Mouse (Mus musculus): ENCODE measurements around the gene Aspscr1.

Gene Aspscr1

DNA sequence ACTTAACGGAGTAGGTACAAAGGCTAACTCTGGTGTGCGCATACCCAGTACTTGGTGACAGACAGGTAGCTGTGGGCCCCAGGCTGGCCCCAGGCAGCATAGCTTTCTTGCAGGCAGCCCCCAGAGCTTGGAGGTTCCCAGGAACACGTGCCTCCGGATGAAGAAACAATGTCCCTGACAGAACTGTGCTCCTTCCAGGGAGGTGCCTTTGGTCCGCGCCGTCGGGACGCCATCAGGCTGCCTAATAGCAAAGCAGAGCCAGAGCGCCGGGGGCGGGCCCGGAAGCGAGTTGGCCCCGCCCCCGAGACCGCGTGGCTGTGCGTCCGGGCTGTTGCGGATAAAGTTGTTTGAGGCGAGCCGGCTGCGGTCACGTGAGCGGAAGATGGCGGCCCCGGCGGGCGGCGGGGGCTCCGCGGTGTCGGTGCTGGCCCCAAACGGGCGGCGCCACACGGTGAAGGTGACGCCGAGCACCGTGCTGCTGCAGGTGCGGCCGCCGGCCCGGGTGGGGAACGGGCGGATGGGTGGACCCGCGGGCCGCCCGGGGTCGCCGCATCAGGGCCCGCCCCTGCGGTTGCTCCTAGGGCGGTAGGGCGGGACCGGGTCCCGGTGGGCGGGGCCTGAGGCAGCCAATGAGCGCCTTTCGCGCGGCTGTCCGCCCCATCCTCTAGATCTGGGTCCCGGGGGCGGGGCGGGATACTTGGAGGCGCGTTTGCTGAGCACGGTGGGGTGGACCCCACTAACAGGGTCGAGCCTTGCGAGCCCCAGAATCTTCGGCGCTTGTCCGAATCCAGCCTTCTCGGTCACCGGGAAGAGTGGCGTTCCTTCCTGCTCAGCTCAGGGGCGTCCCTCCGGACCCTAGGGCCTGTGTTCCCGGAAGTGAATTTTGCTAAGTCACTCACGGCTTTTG lies at the start of gene Aspscr1:
Gene Aspscr1 (plus strand): TSS at position 287 of the 907 bp plus-strand sequence.
- DNase-seq (ENCODE audit: low read depth, low spot score) = peak; percentile 94

DNA sequence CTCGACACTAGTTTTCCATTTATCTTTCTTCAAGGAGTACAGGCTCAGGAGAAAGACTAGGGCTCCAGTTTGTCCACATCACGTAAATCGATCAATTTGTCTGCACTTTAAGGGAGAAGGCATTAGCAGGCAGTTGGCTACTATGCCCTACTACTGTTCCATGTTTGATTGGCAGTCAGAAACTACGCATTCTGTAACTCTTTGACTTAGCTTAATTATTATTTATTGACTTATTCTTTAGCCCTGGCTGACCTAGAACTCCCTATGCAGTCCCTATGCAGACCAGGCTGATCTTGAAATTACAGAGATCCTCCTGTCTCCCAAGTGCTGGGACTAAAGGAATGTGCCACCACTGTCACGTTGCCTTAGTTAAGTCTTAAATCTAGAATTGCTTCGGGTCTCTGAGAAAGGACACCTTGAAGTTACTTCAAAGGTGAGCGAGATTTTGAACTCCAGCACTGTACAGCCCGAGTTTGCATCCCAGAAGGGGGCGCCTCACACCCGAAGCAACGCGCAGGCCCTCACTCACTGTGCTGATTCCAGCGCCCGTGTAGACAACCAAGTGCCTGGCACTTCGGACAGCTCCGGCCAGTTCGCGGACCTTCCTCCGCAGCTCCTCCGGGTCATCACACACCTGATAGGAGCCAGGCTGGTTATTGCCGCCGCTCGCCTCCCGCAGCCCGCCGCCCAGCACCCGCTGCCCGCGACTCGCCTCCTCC lies 48.7 kb upstream of the Aspscr1 start:
- peak; percentile 39 for DNase-seq (ENCODE audit: low read depth, low spot score)

DNA sequence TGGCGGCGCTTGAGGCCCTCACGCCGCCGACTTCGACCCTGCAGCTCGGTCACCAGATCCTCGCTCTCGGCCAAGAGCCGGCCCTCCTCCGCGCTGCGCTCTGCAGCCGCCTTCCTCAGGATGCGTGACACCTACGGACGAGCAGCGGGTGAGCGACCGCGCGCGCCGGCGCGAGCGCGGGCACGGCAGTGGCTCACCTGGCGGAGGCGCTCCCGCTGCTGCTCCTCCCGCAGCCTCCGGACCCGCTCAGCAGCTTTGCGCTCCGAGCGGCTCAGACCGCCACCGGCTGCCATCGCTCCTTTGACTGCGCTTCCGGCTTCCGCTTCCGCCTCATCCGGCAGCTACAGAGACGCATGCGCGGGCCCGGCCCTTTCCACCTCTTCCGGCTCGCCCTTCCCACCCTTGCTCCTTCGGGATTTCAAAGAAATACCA lies 48.1 kb upstream of the Aspscr1 start:
- peak; percentile 78 for DNase-seq (ENCODE audit: low read depth, low spot score)

DNA sequence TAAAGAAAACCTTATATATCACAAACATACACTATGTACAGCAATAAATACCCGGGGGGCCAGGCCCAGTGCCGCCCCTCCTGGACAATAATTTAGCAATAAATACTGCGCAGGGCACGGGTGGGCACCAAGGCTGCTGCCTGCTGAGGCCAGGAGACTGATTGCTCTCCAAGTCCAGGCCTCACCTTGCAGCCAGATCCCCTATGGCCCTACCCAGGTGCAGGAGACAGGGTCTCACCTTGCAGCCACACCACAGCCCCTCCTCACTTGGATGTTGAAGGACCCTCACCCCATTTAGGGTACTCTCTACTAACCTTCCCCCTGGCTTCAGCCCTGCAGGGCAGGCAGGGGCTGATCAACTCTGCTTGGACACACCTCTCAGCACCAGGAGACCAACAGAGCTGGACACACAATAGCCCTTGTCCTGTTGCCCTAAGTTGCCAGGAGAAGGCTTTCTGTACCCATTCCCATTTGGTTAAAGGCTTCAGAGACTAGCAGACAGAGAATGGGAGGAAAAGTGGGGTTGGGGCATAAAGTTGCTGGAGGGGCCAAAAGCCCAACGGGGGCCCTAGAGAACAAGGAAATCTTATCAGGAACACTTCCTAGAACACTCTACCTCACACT lies 47.5 kb upstream of the Aspscr1 start, which contains the start of gene Sirt7:
Gene Sirt7 (minus strand): TSS at position 89 of the 624 bp plus-strand sequence.
- no peak for DNase-seq (ENCODE audit: low read depth, low spot score)

DNA sequence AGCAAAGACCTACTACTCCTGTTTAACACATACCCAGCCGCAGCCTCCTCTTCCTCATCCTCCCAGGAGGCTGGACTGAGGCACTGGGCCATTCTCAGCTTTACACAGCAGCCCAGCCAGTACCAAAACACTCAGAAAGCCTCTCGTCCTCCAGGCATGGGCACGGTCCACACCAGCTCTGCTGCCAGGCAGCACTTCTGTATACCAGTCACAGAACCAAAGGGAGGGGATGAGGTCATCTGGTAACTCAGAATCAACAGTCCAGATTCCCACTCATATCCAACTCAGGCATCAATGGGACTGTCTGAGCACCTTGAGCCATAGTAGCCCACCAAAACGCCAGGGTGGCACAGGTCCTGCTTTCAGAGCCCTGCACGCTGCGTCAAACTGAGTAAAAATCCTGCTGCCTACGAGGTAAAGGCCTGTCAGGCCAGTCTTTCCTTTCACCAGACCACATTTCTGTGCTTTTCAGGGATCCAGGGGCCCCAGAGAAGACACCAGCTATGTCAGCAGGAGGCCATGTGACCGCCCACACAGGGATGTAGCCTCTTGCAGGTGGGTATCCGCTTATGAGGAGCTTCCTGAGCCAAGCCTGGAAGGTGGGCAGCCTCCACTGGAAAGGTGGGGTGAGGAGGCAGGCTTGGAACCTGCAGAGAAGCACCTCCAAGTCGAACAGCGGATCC lies 45.8 kb upstream of the Aspscr1 start:
- DNase-seq (ENCODE audit: low read depth, low spot score) = no peak

DNA sequence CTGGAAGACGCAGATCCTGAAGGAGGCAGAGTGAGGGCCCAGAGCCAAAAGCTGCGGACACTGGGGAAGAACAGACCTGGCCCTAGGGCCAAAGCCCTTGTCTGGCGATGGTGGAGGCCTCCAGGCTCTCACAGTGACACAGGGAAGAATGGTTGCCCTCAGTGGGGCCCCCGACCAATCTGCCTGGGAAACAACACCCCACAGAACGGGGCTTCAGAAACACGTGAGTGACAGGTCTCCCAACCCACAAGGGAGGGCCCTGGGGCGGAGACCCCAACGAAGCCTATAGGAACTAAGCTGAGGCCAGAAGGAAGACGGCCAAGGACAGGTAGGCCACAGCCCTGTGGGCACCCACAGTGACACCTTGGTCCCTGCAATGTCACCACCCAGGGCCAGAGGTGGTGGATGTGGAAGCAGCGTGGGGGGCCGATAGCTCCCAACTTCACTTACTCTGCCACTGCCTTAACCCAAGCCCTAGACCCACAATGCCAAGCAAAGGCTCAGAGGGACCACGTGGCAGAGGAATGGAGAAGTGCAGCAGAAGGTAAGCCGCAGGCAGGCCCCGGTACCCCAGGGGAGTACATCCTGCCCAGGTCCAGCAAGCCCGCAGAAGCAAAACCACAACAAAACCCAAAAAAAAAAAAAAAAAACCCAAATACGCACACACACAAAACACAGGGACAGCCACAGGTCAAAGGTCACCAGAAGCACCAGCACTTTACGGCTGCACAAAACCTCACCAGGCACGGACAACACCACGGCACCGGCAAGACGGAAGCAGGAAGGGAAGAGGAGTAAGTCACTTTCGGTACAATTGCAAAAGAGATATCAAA lies 45.1 kb upstream of the Aspscr1 start:
- DNase-seq (ENCODE audit: low read depth, low spot score) = no peak

DNA sequence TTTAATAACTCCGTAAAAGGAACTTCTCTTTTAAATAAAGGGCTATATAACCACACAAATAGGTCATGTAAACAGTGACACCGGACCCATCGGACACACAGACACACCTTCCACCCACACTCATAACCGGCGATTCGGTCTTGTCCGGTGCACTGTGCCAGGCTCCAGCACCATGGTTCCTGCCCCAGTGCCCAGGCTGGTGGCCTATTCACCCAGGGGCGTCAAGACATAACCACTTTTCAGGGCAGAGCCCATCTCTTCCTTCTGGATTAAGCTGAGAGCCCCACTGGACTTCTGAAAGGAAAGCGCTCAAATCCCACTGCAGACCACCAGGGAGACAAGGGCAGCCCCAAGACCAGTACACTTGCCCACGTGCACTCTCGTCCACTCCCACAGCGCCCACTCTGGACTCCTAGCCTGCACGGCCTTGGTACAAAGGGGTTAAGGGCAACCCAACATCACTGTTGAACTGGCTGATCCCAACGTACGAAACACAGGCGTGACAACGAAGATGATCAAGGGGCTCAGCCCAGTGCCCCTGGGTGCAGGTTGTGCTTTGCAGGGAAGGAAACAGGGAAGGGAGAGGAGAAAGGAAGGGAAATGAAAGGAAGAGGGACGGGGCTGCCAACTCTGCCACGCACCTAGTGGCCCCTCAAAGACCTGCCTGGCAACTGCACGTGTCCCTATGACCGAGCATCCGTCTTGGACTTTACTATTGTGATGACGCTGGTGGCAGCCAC lies 44.0 kb upstream of the Aspscr1 start:
- DNase-seq (ENCODE audit: low read depth, low spot score) = no peak

DNA sequence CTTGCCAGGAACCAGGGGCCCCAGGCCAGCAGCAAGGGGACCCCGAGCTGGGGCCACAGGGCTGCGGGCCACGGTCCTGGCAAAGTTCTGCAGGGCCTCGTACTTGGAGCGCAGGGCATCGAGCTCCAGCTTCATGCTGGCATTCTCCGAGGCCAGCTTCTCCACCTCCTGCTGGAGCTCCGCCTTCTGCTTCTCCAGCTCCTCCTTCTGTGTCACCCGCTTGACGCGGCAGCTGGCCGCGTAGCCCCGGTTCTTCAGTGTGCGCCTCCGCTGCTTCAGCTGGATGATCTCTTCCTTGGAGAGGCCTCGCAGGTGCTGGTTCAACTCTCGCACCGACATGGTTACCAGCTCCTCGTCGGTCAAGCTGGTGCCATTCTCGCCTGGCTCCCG lies 43.4 kb upstream of the Aspscr1 start:
- DNase-seq (ENCODE audit: low read depth, low spot score) = no peak

DNA sequence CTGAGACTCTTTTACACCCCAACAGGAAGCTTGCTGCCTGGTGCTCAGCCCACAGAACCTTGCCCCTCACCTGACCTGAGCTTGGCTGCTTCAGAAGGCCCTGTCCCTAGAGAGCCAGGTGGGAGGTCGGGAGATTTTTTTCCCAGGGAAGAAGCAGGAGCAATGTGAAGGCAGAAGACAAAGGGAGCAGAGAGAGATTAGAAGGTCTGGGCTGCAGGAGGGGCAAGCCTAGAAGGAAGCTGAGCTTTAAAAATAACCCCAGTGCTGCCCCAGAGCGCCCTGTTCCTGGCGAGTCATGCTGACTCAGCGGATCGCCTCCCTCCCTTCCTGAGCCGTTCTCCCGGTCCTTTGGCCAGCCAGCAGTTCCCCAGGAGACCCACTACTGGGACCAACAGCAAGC lies 42.9 kb upstream of the Aspscr1 start:
- no peak for DNase-seq (ENCODE audit: low read depth, low spot score)

DNA sequence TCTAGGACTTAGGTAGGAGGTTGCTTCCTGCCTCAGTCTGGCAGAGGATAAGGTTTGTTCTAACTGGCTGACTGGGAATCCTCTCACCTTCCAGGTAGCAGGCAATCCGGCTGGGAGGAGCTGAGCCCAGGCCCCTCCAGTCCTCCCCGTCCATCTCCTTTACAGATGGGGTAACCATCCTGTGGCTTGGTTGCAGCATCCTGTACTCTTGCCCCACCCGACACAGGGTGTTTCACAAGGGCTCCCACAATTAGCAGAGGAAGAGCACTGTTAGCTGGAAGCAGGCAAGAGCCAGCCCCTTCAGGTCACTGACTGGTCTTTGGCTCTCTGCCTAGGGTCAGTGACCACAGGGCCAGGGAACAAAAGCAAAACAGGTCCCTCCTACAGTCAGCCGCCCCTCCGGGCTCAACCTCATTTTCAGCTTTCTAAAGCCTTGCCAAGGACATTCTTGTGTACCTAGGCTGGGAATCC lies 42.3 kb upstream of the Aspscr1 start:
- DNase-seq (ENCODE audit: low read depth, low spot score) = no peak

DNA sequence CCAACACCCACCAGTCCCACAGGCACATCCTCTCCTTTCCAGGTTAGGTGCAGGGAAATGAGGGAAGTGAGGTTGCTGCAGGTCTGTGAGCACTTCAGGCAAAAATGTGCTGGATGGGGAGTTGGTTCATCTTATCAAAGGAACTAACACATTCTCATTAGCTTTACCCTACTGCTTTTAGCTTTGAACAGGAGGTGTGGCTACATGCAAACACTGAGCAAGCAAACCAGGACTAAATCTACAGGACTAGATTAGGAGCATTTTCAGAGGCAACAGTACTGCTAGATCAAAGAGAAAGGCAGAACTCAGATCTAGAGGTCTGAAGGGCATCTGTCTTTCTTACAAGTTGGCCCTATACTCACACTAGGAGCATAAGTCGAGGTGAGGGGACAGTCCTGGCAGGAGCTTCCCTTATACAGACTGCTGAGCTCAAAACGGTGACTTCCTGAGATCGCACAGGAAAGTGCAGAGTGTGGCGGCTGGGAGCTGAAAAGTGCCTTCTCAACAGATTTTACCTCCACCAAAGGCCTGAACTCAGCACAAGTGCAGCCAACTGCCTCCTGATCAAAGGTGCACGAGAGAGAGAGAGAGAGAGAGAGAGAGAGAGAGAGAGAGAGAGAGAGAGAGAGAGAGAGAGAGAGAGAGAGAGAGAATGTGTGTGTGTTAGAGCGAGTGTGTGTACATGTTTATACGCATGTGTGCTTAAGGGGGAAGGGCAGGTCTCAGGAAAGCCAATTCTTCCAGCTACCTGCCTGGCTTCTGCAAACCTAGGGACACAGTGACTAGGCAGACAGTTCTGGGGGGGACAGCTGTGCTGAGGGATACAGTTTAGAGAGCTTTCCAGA lies 41.7 kb upstream of the Aspscr1 start:
- no peak for DNase-seq (ENCODE audit: low read depth, low spot score)

DNA sequence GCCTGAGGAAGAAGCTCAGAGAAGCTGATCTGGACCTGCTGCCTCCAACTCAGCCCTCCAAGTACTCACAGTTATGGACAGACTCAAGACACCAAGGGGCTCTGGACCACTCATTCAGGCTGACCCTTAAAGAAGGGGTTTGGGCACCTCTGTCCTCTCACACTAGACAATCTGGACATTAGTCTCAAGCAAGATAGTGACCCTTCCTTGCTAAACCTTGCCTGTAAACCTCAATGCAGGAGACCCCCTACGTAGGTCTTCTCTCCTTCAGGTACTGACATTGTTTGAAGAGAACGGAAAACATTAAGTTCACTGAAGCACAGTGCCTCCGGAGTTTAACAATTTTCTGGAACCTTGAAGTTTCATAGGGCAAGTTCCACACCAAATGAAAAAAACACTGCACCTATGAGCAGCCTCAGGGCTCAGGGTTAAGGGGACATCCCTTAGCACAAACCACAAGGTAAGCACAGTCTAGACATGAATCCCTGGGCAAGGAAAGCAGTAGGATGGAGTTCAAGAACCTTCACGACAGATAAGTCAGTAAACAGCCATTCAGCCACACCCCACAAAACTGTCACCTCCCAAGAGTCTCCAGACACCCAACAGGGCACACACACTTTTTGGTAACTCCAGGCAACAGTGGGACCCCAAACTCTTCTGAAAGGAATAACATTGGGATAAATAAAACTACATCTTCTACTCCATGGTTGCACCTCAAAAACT lies 40.9 kb upstream of the Aspscr1 start:
- no peak for DNase-seq (ENCODE audit: low read depth, low spot score)

DNA sequence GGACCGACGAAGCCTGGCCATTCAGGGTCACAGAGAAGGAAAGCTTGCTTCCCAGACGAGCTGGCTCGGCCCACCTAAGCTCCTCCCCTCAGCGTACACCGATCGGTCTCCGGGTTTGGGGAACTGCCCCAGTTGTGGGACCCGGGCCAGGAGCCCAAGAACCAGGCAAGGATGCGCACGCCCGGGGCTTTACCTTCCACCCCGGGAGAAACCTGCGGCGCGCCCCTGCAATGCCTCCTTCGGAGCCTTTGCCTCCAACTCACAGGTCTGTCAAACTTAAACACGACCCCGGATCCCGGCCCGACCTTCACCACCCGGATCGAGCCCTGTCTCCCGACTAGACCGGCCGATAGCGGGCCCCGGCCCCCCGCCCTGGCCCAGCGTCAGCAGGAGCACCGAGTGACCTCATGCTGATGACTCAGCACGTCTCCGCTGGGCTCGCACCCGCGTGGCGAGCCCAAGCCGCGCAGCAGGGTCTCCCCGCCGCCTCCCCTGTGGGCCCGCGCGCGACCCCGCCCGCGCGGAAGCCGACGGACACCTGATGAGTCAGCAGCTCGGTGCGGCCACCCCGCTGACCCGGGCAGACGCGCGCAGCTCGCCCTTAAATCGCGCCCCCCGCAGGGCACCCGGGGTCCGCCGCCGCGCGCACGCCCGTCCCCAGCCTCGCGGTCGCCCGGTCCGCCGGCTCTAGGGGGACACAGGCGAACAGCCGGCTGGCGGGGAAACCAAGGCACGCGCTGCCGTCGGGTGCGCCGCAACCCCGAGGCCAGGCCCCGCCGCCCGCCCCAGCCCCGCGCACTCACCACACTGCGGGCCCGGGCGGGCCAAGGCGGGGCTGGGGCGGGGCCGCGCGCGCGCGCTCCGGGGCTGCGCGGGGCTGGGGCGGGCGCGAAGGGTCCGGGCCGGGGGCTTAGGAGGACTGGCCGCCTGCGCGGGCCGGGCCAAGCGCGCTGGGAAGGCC lies 39.9 kb upstream of the Aspscr1 start:
- peak; percentile 46 for DNase-seq (ENCODE audit: low read depth, low spot score)

DNA sequence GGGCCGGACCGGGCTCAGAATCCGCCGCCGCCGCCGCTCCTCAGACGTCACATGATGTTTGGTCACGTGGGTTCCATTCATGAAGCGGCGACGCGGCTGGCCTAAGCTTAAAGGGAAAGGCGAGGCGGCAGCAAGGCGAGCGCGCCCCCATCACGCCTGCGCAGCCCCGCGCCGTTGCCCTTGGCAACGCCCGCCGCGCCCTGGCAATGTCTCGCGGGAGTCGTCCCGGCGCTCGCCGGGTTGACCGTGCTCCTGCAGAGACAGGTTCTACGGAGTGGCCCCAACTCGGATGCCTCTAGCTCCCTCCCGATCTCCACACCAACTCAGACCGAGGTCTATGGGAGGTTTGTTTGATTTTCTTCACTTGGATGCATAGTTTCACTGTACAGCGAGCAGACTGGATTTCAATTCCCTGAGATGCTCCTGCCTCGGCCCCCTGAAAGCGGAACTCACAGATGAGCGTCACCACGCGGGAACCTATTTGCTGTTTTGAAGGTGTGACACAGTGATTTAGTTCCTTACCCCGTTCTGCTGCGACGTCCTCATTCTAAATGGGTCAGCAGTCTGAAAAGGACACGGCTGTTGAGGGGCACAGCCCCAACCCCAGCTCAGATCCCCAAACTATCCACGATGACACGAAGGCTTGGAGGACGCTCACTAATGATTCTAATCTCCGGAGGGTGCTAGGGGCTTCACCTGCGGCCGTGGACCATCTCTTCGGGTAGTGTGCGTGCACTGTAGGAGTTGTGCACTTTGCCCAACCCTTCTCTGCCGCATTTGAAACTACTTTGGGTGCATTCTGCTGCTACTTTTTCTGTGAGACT lies 39.0 kb upstream of the Aspscr1 start, which contains the start of gene Mafg:
Gene Mafg (minus strand): TSS at position 81 of the 824 bp plus-strand sequence.
- peak; percentile 95 for DNase-seq (ENCODE audit: low read depth, low spot score)

DNA sequence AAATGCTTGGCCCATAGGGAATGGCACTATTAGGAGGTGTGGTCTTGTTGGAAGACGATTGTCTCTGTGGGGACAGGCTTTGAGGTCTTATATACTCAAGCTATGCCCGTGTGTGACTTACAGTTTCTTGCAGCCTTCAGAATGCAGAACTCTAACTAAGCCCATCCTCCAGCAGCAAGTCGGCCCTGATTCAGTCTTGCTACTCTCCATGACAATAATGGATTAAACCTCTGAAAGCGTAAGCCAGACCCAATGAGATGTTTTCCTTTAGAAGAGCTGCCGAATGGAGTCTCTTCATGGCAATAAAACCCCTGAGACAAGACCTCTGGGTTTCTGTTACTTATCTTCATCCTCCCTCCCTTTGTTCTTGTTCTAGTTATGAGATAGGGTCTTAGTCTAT lies 38.0 kb upstream of the Aspscr1 start:
- no peak for DNase-seq (ENCODE audit: low read depth, low spot score)

DNA sequence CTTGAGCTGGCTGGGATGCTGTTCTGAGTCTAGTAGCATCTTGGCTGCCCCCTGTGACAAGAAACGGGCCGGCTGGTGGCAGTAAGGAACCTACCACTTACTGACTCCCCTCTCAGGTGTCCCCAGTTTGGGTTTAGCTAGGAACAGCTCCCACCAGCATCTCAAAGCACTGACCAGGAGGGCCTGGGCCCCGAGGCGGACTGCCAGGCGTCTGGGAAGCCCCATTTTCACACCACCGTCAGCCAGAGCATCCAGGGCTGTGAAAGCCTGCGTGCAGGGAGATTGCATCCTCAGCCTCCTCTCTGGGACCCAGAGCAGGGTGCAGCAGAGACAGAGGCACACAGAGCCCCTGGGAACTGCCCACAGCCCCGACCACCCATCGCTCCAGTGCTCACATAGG lies 31.5 kb upstream of the Aspscr1 start:
- DNase-seq (ENCODE audit: low read depth, low spot score) = no peak

All from forelimb bud, embryonic 11.5 days (tissue).